In genomic region chr6:149097276-149097675, GRCm38 (mm10) we compare ENCODE assay signal across 28 mouse cellular contexts. TPM values are rescaled to one million over a fixed set of nuclear protein-coding genes. Genes with fewer than 3 reads are reported as not detected.
DNase-seq lines count a peak whose midpoint lies in the region; TF ChIP-seq lines count a peak whose summit lies in the region.
"Had no signal": no experiment of that assay in that cellular context is flagged by ENCODE, and none has a peak within 500 bp of the region (broad histone marks: within the 10 kb centered on the region; RNA-seq: fewer than 3 reads in every experiment).

No protein-coding gene starts in this region.

- H3K4me3 ChIP-seq in spleen, adult 2 months (ENCODE audit: extremely low read depth, insufficient read depth, insufficient read length), result no peak overlapping the region
- no peak overlapping the region for H3K4me3 ChIP-seq in small intestine, adult 2 months (ENCODE audit: low read depth, low read length)
- H3K4me3 ChIP-seq: embryonic facial prominence, embryonic 10.5 days; embryonic facial prominence, embryonic 12.5 days; forebrain, embryonic 13.5 days; forebrain, embryonic 15.5 days had no signal

- no peaks in the 10 kb centered on the region for H3K27me3 ChIP-seq in spleen, adult 2 months (ENCODE audit: control insufficient read depth, insufficient read depth, low read length)
- H3K27me3 ChIP-seq in small intestine, adult 2 months (ENCODE audit: control insufficient read depth, insufficient read depth, low read length), result no peaks in the 10 kb centered on the region
- H3K27me3 ChIP-seq: embryonic facial prominence, embryonic 12.5 days; forebrain, embryonic 13.5 days; forebrain, embryonic 15.5 days; Patski had no signal

- peaks cover 8% of the 10 kb centered on the region for H3K4me1 ChIP-seq in spleen, adult 2 months (ENCODE audit: control insufficient read depth, insufficient read depth, insufficient read length)
- peaks cover 8% of the 10 kb centered on the region; the same call in 1 of the 2 replicates for H3K4me1 ChIP-seq in small intestine, adult 2 months (ENCODE audit: control insufficient read depth, insufficient read depth, insufficient read length, low read length)

- H3K27ac ChIP-seq in spleen, adult 2 months (ENCODE audit: insufficient read depth, low read length), result 0 out of 2 replicates have a peak overlapping the region, but pooled peaks have one; percentile 23
- peak overlapping the region; percentile 56; the same call in 1 of the 2 replicates for H3K27ac ChIP-seq in small intestine, adult 2 months (ENCODE audit: insufficient read depth, low read depth, low read length)
- H3K27ac ChIP-seq: embryonic facial prominence, embryonic 10.5 days; embryonic facial prominence, embryonic 12.5 days; forebrain, embryonic 13.5 days; forebrain, embryonic 15.5 days had no signal

- peak; percentile 35 for DNase-seq in heart, adult 11 months
- no peak for DNase-seq in heart, postnatal 25 days (ENCODE audit: low spot score)
- DNase-seq in spleen, adult 2 months (ENCODE audit: low read depth in 1 of 2, low spot score in 2 of 2), result no peak
- no peak for DNase-seq in spleen, adult 18-20 months
- no peak for DNase-seq in cerebellum, adult 11-12 months
- DNase-seq: adrenal gland, postnatal 10 days; adrenal gland, postnatal 25 days; cerebellum, adult 11 months; cerebellum, adult 2 months; cerebellum, adult 9-10 months; cerebellum, postnatal 10 days; cerebellum, postnatal 25 days; forebrain, postnatal 0 days had no signal

- H3K36me3 ChIP-seq in spleen, adult 2 months (ENCODE audit: control insufficient read depth, insufficient read depth, low read length), result no peaks in the 10 kb centered on the region
- no peaks in the 10 kb centered on the region for H3K36me3 ChIP-seq in small intestine, adult 2 months (ENCODE audit: control insufficient read depth, insufficient read depth, low read length)
- H3K36me3 ChIP-seq: embryonic facial prominence, embryonic 10.5 days; embryonic facial prominence, embryonic 12.5 days; forebrain, embryonic 15.5 days; G1E had no signal

- no peak for TF ChIP-seq POLR2A in spleen, adult 2 months (IDR thresholded peaks at IDR 0.05; ENCODE audit: low read depth, low read length)
- no peak for TF ChIP-seq POLR2A in small intestine, adult 2 months (IDR thresholded peaks at IDR 0.05; ENCODE audit: low read depth, low read length)

- 50% methylated on average over 1 of the region's 1 CpGs for WGBS in spleen, adult 2 months
- WGBS in small intestine, adult 2 months, result 92% methylated on average over 1 of the region's 1 CpGs

- no peak for TF ChIP-seq CTCF in spleen, adult 2 months (IDR thresholded peaks at IDR 0.05; ENCODE audit: extremely low read depth, insufficient read depth, insufficient read length, insufficient replicate concordance)
- no peak for TF ChIP-seq CTCF in small intestine, adult 2 months (IDR thresholded peaks at IDR 0.05; ENCODE audit: extremely low read depth, insufficient read length, insufficient replicate concordance, low read depth, low read length)

- intact Hi-C loops in heart, postnatal 25 days (cut with DNase I), result no loop called here

RNA-seq across cellular contexts. Expression of gene Dennd5b, which starts 4.2 kb away (rescaled TPM):
- 10 to 100 TPM; 14.3 to 18.0 TPM for total RNA-seq in heart, postnatal 25 days (2021)
- polyA plus RNA-seq in spleen, adult 2 months (2012; rRNA removed), result 5.1 and 11.8 TPM in 2 replicates
- polyA plus RNA-seq in small intestine, adult 2 months (2012; rRNA removed), result 13.5 and 36.1 TPM in 2 replicates
- polyA plus RNA-seq: G1E had no signal

RNA-seq across cellular contexts. Expression of gene Gm10203, which starts 32.7 kb away (rescaled TPM):
- total RNA-seq in heart, postnatal 25 days (2021), result not detected
- not detected in 2 replicates for polyA plus RNA-seq in spleen, adult 2 months (2012; rRNA removed)
- not detected in 2 replicates for polyA plus RNA-seq in small intestine, adult 2 months (2012; rRNA removed)
- total RNA-seq: adrenal gland, adult 18-20 months; adrenal gland, postnatal 10 days; adrenal gland, postnatal 25 days; adrenal gland, postnatal 4 days; forebrain, postnatal 0 days; G1E had no signal
- polyA plus RNA-seq: activated CD4-positive, CD25-positive, alpha-beta regulatory T cell, adult 4 months; brain, embryonic 14.5 days; C2C12; cerebellum, adult 2 months; cortical plate, adult 2 months; embryonic facial prominence, embryonic 10.5 days; embryonic facial prominence, embryonic 12.5 days; embryonic facial prominence, embryonic 14.5 days; forebrain, embryonic 11.5 days; forebrain, embryonic 13.5 days; forebrain, embryonic 15.5 days; forebrain, postnatal 0 days; G1E; Patski had no signal

RNA-seq across cellular contexts. Expression of gene Etfbkmt, which starts 42.4 kb away (rescaled TPM):
- total RNA-seq in heart, postnatal 25 days (2021), result 10 to 100 TPM; 27.4 to 28.0 TPM
- polyA plus RNA-seq in spleen, adult 2 months (2012; rRNA removed), result 3.0 and 4.5 TPM in 2 replicates
- polyA plus RNA-seq in small intestine, adult 2 months (2012; rRNA removed), result 0.80 and 3.4 TPM in 2 replicates
